ENCODE assay signal across 12 mouse cellular contexts in genomic region chr4:140405427-140405826, GRCm38 (mm10).
"Had no signal": no experiment of that assay in that cellular context is flagged by ENCODE, and none has a peak within 500 bp of the region (broad histone marks: within the 10 kb centered on the region; RNA-seq: fewer than 3 reads in every experiment).

No protein-coding gene starts in this region.

- H3K9me3 ChIP-seq: limb, embryonic 15.5 days; liver, embryonic 12.5 days; neural tube, embryonic 13.5 days had no signal

- H3K9ac ChIP-seq: limb, embryonic 15.5 days; liver, embryonic 12.5 days; lung, embryonic 14.5 days; neural tube, embryonic 13.5 days had no signal

- H3K36me3 ChIP-seq: limb, embryonic 15.5 days; liver, embryonic 12.5 days; neural tube, embryonic 13.5 days had no signal

- H3K4me2 ChIP-seq: limb, embryonic 15.5 days; liver, embryonic 12.5 days; lung, embryonic 14.5 days; neural tube, embryonic 13.5 days had no signal

- DNase-seq: kidney, adult 8-10 months; kidney, postnatal 25 days; lung, embryonic 14.5 days; lung, postnatal 10 days; lung, postnatal 4 days; thymus, postnatal 4 days had no signal

- H3K27ac ChIP-seq: left cerebral cortex, adult 2 months; limb, embryonic 15.5 days; liver, embryonic 12.5 days; neural tube, embryonic 13.5 days; stomach, postnatal 0 days had no signal

- H3K27me3 ChIP-seq: limb, embryonic 15.5 days; liver, embryonic 12.5 days; neural tube, embryonic 13.5 days had no signal

- ATAC-seq: liver, embryonic 12.5 days; midbrain, embryonic 16.5 days had no signal

- H3K4me1 ChIP-seq: limb, embryonic 15.5 days; liver, embryonic 12.5 days had no signal

- H3K4me3 ChIP-seq: left cerebral cortex, adult 2 months; limb, embryonic 15.5 days; liver, embryonic 12.5 days; neural tube, embryonic 13.5 days had no signal
